Mouse (Mus musculus): ENCODE measurements around the gene Gm3095. TPM values are rescaled to one million over a fixed set of nuclear protein-coding genes. Genes with fewer than 3 reads are reported as not detected.
"Not testable (repeated sequence)": the region's sequence is repeated elsewhere in the genome, so short reads cannot be mapped to it uniquely, and the experiment has no call there.

Gene Gm3095
- not detected in 2 replicates for polyA plus RNA-seq (2015; fragmentation: Nextera tagmentation; extraction: Ambion mirVana)

DNA sequence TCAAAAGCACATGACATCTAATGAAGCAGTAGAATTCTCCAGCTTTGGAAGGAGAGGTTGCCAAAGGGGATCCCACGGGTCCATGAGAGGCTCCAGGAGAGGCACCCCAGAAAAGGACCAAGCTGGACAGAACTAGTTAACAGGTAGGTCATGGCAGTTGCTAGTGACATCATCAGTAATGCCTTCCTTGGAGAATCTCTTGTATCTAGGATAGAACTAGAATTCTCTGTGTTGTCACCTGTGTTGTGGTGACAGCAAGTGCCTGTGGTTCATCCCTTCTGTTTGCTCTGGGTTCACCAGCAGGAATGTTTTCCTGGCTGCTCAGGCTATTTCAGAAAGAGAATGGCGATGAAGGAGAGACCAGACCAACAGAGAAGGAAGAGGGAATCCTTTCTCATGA lies at the start of gene Gm3095:
Gene Gm3095 (plus strand): TSS at position 301 of the 400 bp plus-strand sequence.
- not testable (repeated sequence) for H3K9me3 ChIP-seq; H3K36me3 ChIP-seq; H3K4me2 ChIP-seq; H3K9ac ChIP-seq; H3K4me1 ChIP-seq; H3K27me3 ChIP-seq; H3K4me3 ChIP-seq; H3K27ac ChIP-seq; ATAC-seq (ENCODE audit: insufficient number of reproducible peaks, insufficient read depth, low FRiP score, low TSS enrichment, low read depth)
- WGBS, result no CpG with 5 or more reads among the region's 2 CpGs

DNA sequence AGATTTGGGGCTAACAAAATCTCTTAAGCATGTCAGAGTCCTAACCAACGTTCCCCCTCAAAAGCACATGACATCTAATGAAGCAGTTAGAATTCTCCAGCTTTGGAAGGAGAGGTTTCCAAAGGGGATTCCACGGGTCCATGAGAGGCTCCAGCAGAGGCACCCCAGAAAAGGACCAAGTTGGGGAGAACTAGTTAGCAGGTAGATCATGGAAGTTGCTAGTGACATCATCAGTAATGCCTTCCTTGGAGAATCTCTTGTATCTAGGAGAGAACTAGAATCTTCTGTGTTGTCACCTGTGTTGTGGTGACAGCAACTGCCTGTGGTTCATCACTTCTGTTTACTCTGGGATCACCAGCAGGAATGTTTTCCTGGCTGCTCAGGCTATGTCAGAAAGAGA lies 31.9 kb upstream of the Gm3095 start, which contains the start of gene Gm3029:
Gene Gm3029 (plus strand): TSS at position 301 of the 400 bp plus-strand sequence.
- not testable (repeated sequence) for ATAC-seq (ENCODE audit: insufficient number of reproducible peaks, insufficient read depth, low FRiP score, low TSS enrichment, low read depth); H3K4me2 ChIP-seq; H3K9ac ChIP-seq; H3K36me3 ChIP-seq; H3K27me3 ChIP-seq; H3K4me1 ChIP-seq; H3K4me3 ChIP-seq; H3K27ac ChIP-seq; H3K9me3 ChIP-seq
- 50% methylated on average over 1 of the region's 2 CpGs for WGBS

DNA sequence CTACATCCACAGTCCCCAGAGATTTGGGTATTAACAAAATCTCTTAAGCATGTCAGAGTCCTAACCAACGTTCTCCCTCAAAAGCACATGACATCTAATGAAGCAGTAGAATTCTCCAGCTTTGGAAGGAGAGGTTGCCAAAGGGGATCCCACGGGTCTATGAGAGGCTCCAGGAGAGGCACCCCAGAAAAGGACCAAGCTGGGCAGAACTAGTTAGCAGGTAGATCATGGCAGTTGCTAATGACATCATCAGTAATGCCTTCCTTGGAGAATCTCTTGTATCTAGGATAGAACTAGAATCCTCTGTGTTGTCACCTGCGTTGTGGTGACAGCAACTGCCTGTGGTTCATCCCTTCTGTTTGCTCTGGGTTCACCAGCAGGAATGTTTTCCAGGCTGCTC lies 34.7 kb downstream of the Gm3095 start, which contains the start of gene Gm3099:
Gene Gm3099 (plus strand): TSS at position 301 of the 400 bp plus-strand sequence.
- not testable (repeated sequence) for H3K36me3 ChIP-seq; H3K27me3 ChIP-seq; ATAC-seq (ENCODE audit: insufficient number of reproducible peaks, insufficient read depth, low FRiP score, low TSS enrichment, low read depth); H3K27ac ChIP-seq; H3K4me2 ChIP-seq; H3K4me3 ChIP-seq; H3K4me1 ChIP-seq; H3K9me3 ChIP-seq; H3K9ac ChIP-seq
- 49% methylated on average over 2 of the region's 3 CpGs for whole genome bisulfite sequencing

Other genes with a start within 250 kb of the Gm3095 start
- 0.19 and 0.24 TPM in 2 replicates for gene Gm3002, start 153.5 kb upstream of the Gm3095 start, polyA plus RNA-seq (2015; fragmentation: Nextera tagmentation; extraction: Ambion mirVana)
- 0.20 TPM in 1 of 2 replicates, not detected in the other for gene Gm3033, start 117.3 kb upstream of the Gm3095 start, polyA plus RNA-seq (2015; fragmentation: Nextera tagmentation; extraction: Ambion mirVana)
- not detected in 2 replicates for gene Gm2916, start 79.4 kb upstream of the Gm3095 start, polyA plus RNA-seq (2015; fragmentation: Nextera tagmentation; extraction: Ambion mirVana)
- gene Gm3029, start 31.8 kb upstream of the Gm3095 start, polyA plus RNA-seq (2015; fragmentation: Nextera tagmentation; extraction: Ambion mirVana), result not detected in 2 replicates
- gene Gm3099, start 34.8 kb downstream of the Gm3095 start, polyA plus RNA-seq (2015; fragmentation: Nextera tagmentation; extraction: Ambion mirVana), result not detected in 2 replicates
- gene Gm5796, start 60.4 kb downstream of the Gm3095 start, polyA plus RNA-seq (2015; fragmentation: Nextera tagmentation; extraction: Ambion mirVana), result 0.28 and 0.65 TPM in 2 replicates
- not detected in 2 replicates for gene Gm3115, start 120.6 kb downstream of the Gm3095 start, polyA plus RNA-seq (2015; fragmentation: Nextera tagmentation; extraction: Ambion mirVana)
- gene Gm8108, start 147.0 kb downstream of the Gm3095 start, polyA plus RNA-seq (2015; fragmentation: Nextera tagmentation; extraction: Ambion mirVana), result 0.81 and 1.3 TPM in 2 replicates
- gene Gm3127, start 201.5 kb downstream of the Gm3095 start, polyA plus RNA-seq (2015; fragmentation: Nextera tagmentation; extraction: Ambion mirVana), result not detected in 2 replicates
- 0.58 and 0.81 TPM in 2 replicates for gene Gm2974, start 219.0 kb downstream of the Gm3095 start, polyA plus RNA-seq (2015; fragmentation: Nextera tagmentation; extraction: Ambion mirVana)